Mouse (Mus musculus) cerebellum, adult 2 months (tissue): ENCODE measurements around the gene Zgrf1.

ENCODE experiments used
- CTCF ChIP-seq: fragments of 200-500 bp; IDR thresholded peaks from 2 replicates; pipeline ENCODE4 v1.5.1; 2011; ENCODE audit warnings: low read depth, mild to moderate bottlenecking, control low read depth, low read length, moderate library complexity, borderline replicate concordance; ENCODE audit not compliant: insufficient read depth
- POLR2A ChIP-seq: fragments of 200-500 bp; IDR thresholded peaks from 2 replicates; pipeline ENCODE4 v1.6.1; 2011; ENCODE audit warnings: low read length, control low read depth, borderline replicate concordance; ENCODE audit not compliant: insufficient read depth

DNA sequence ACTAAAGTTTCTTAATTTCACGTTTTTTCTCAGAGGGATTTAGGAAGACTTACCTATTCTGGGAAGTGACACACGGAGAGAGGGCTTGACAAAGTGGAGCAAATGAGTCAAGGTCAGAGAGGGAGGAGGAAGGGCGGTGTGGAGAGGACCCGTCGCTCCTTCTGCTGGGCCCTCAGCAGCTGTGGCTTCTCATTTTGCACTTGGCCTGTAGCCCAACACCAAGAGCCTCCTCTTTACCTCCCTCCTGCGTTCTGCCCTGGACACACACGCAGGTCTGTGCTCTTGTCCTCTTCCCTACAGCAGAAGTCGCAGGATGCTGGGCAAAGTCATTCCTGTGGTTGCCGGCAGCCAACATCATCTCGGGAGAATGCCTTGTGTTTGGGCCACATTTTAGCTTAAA, 32.1 kb upstream of the Zgrf1 start:
- TF ChIP-seq CTCF (no peak), POLR2A (no peak)
